Mouse (Mus musculus): ENCODE measurements at regions not wholly inside any gene's neighbourhood (a gene's known extent, or its start where the extent isn't known, plus 50 kb on each side); places are given as distances from the start of the nearest gene placed in this dataset.

DNA sequence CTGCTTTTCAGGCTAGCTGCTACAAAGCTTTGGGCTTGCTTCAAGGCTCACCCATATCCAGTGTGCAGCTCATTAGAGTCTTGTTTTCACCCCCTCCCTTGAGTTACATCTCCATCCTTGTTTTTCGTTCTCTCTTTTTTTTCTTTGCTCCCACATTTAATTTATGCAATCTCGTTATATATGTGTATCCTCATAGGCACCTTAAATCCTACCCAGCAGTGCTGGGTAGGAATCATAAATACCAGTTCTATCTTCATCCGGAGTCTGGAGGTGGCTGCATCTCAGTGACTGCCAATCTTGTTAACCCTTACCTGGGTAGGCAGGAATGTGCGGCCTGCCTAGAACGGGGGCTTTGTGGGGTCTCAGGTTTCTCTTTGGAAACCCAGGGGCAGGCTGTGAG, 74.0 kb upstream of the Adamts2 start:
- no peaks in the 10 kb centered on the region for H3K79me2 ChIP-seq (replicated peaks; ENCODE audit: control insufficient read depth, extremely low read depth, insufficient read depth, poor library complexity, severe bottlenecking)
- H3K27me3 ChIP-seq (replicated peaks), result peaks cover 90% of the 10 kb centered on the region
- H3K36me3 ChIP-seq (replicated peaks in 1 of 2; ENCODE audit: control insufficient read depth in 1 of 2, insufficient read depth in 1 of 2, low read length in 1 of 2), result no peaks in the 10 kb centered on the region
- dilution Hi-C loops (cut with MboI; ENCODE audit: extremely low pct_ligation_motif_present, extremely low pct_unique_long_range_greater_than_20kb, low sequenced_read_pairs) (no loop called here), in situ Hi-C loops (cut with MboI; ENCODE audit: low pct_ligation_motif_present, low pct_unique_long_range_greater_than_20kb, low sequenced_read_pairs) (no loop called here)
- TF ChIP-seq JUND (conservative IDR thresholded peaks at IDR 0.05; ENCODE audit: low read depth, low read length) (no peak), CHD1 (IDR thresholded peaks at IDR 0.05; ENCODE audit: low read depth, low read length) (no peak), ETS1 (conservative IDR thresholded peaks at IDR 0.05; ENCODE audit: low read depth, low read length) (no peak), SIN3A (IDR thresholded peaks at IDR 0.05; ENCODE audit: low read length) (no peak), NRF1 (IDR thresholded peaks at IDR 0.05; ENCODE audit: low read depth, low read length) (no peak), TBP (conservative IDR thresholded peaks at IDR 0.05; ENCODE audit: low read depth, low read length) (no peak), BHLHE40 (IDR thresholded peaks at IDR 0.05; ENCODE audit: low read depth, low read length) (no peak), MXI1 (IDR thresholded peaks at IDR 0.05; ENCODE audit: low read depth, low read length) (no peak)
- no peaks in the 10 kb centered on the region for H3K4me1 ChIP-seq (ENCODE audit: control insufficient read depth in 1 of 2, insufficient read depth in 2 of 2)
- H3K9ac ChIP-seq (ENCODE audit: insufficient read depth, low read depth), result no peak overlapping the region
- no peak overlapping the region for H3K4me3 ChIP-seq (replicated peaks in 1 of 3; ENCODE audit: low read depth in 2 of 3, low read length in 2 of 3, poor library complexity in 1 of 3)
- no peak overlapping the region for H3K27ac ChIP-seq (ENCODE audit: insufficient read depth, low read depth)
- no peaks in the 10 kb centered on the region for H3K9me3 ChIP-seq (replicated peaks; ENCODE audit: low read length)
- H3K4me2 ChIP-seq (ENCODE audit: insufficient read depth, low read depth, poor library complexity, severe bottlenecking), result no peak overlapping the region
- no peak for DNase-seq (ENCODE audit: extremely low read depth)

DNA sequence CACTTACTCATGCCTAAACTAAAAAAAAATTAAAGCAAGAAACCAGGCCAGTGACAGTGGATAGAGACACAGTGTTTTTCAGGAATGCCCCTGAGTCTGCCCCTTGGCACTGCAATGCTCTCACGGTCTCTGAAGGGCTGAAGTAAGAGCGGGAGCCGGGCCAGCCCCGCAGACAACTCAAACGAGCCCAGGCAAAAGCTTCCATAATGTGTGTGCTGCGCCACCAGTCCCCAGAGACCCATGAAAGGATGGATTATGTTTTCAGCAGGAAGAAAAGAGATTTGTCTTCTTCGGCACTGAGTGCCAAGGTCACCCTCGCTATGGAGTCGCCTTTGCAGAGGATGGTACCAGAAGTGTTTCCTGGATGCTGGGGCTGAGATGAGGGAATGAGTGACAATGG, 81.7 kb upstream of the Adamts2 start:
- dilution Hi-C loops (cut with MboI; ENCODE audit: extremely low pct_ligation_motif_present, extremely low pct_unique_long_range_greater_than_20kb, low sequenced_read_pairs) (no loop called here), in situ Hi-C loops (cut with MboI; ENCODE audit: low pct_ligation_motif_present, low pct_unique_long_range_greater_than_20kb, low sequenced_read_pairs) (no loop called here)

DNA sequence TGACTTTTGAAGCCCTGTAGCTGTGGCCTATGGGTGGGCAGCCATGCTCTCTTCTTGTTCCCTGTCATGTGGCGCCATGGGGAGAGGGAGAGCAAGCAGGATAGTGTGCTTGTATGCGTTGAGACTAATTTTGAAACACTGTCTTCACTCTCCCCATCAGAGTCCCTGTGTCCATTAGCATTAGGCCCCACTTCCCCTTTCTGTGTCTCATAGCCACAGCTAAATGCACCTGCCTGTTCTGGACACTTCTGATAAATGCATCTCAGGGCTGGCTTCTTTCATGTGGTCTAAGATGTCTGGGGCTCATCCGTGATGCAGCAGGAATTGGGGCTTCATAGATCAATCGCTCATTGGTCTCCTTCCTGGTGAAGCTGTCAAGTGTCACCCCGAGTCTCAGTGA, 77.0 kb upstream of the Rufy1 start:
- TF ChIP-seq IRF4 (IDR thresholded peaks at IDR 0.05; ENCODE audit: low read depth, low read length) (peak; percentile 56; the same call in 1 of the 2 replicates), EP300 (IDR thresholded peaks at IDR 0.05; ENCODE audit: low read length) (peak; percentile 49; the same call in 1 of the 2 replicates), NELFE (IDR thresholded peaks at IDR 0.05; ENCODE audit: low read depth, low read length) (no peak)
- peaks cover 5 to 8% of the 10 kb centered on the region in 2 experiments; a peak in 3 of 4 replicates for H3K4me1 ChIP-seq (ENCODE audit: control insufficient read depth in 1 of 2, insufficient read depth in 2 of 2)
- no peaks in the 10 kb centered on the region for H3K36me3 ChIP-seq (replicated peaks in 1 of 2; ENCODE audit: control insufficient read depth in 1 of 2, insufficient read depth in 1 of 2, low read length in 1 of 2)
- dilution Hi-C loops (cut with MboI; ENCODE audit: extremely low pct_ligation_motif_present, extremely low pct_unique_long_range_greater_than_20kb, low sequenced_read_pairs), result no loop called here
- H3K4me2 ChIP-seq (ENCODE audit: insufficient read depth, low read depth, poor library complexity, severe bottlenecking), result no peak overlapping the region
- H3K9me3 ChIP-seq (replicated peaks; ENCODE audit: low read length), result peaks cover 6% of the 10 kb centered on the region
- peaks cover 78% of the 10 kb centered on the region for H3K27me3 ChIP-seq (replicated peaks)
- no peaks in the 10 kb centered on the region for H3K79me2 ChIP-seq (replicated peaks; ENCODE audit: control insufficient read depth, extremely low read depth, insufficient read depth, poor library complexity, severe bottlenecking)
- H3K4me3 ChIP-seq (replicated peaks in 1 of 3; ENCODE audit: low read depth in 2 of 3, low read length in 2 of 3, poor library complexity in 1 of 3), result no peak overlapping the region
- in situ Hi-C loops (cut with MboI; ENCODE audit: low pct_ligation_motif_present, low pct_unique_long_range_greater_than_20kb, low sequenced_read_pairs), result no loop called here
- no peak overlapping the region for H3K9ac ChIP-seq (ENCODE audit: insufficient read depth, low read depth)
- peak; percentile 35 for DNase-seq (ENCODE audit: extremely low read depth)
- no peak overlapping the region for H3K27ac ChIP-seq (ENCODE audit: insufficient read depth, low read depth)

More for the DNA sequence above, 81.7 kb upstream of the Adamts2 start:
- no peaks in the 10 kb centered on the region for H3K79me2 ChIP-seq (replicated peaks; ENCODE audit: control insufficient read depth, extremely low read depth, insufficient read depth, poor library complexity, severe bottlenecking)
- H3K4me2 ChIP-seq (ENCODE audit: insufficient read depth, low read depth, poor library complexity, severe bottlenecking), result no peak overlapping the region
- H3K4me3 ChIP-seq (replicated peaks in 1 of 3; ENCODE audit: low read depth in 2 of 3, low read length in 2 of 3, poor library complexity in 1 of 3), result no peak overlapping the region
- H3K27me3 ChIP-seq (replicated peaks), result peaks cover 75% of the 10 kb centered on the region
- H3K9ac ChIP-seq (ENCODE audit: insufficient read depth, low read depth), result no peak overlapping the region
- peaks cover 15% of the 10 kb centered on the region for H3K9me3 ChIP-seq (replicated peaks; ENCODE audit: low read length)
- TF ChIP-seq ZNF384 (IDR thresholded peaks at IDR 0.05; ENCODE audit: low read depth, low read length), result no peak
- no peak for TF ChIP-seq BHLHE40 (IDR thresholded peaks at IDR 0.05; ENCODE audit: low read depth, low read length)
- TF ChIP-seq CHD1 (IDR thresholded peaks at IDR 0.05; ENCODE audit: low read depth, low read length), result no peak
- no peak for TF ChIP-seq ZC3H11A (IDR thresholded peaks at IDR 0.05; ENCODE audit: low read depth, low read length)
- TF ChIP-seq NRF1 (IDR thresholded peaks at IDR 0.05; ENCODE audit: low read depth, low read length), result no peak
- TF ChIP-seq TBP (conservative IDR thresholded peaks at IDR 0.05; ENCODE audit: low read depth, low read length), result no peak
- no peak for TF ChIP-seq MAFK (IDR thresholded peaks at IDR 0.05; ENCODE audit: insufficient replicate concordance, low read length)
- no peak for TF ChIP-seq E2F4 (IDR thresholded peaks at IDR 0.05; ENCODE audit: insufficient replicate concordance, low read depth, low read length)
- TF ChIP-seq JUN (IDR thresholded peaks at IDR 0.05; ENCODE audit: insufficient read depth, low read depth, low read length), result no peak
- TF ChIP-seq MAX (IDR thresholded peaks at IDR 0.05; ENCODE audit: low read length), result no peak
- TF ChIP-seq ETS1 (conservative IDR thresholded peaks at IDR 0.05; ENCODE audit: low read depth, low read length), result no peak
- no peak for TF ChIP-seq ELF1 (IDR thresholded peaks at IDR 0.05; ENCODE audit: low read depth, low read length)
- TF ChIP-seq CTCF (conservative IDR thresholded peaks at IDR 0.05 in 1 of 2, IDR thresholded peaks at IDR 0.05 in 1 of 2; ENCODE audit: low read depth in 2 of 2, low read length in 2 of 2), result no peak
- no peak for TF ChIP-seq UBTF (IDR thresholded peaks at IDR 0.05; ENCODE audit: low read depth, low read length)
- H3K4me1 ChIP-seq (ENCODE audit: control insufficient read depth in 1 of 2, insufficient read depth in 2 of 2), result no peaks in the 10 kb centered on the region
- H3K27ac ChIP-seq (ENCODE audit: insufficient read depth, low read depth), result no peak overlapping the region
- DNase-seq (ENCODE audit: extremely low read depth), result no peak
- no peaks in the 10 kb centered on the region for H3K36me3 ChIP-seq (replicated peaks in 1 of 2; ENCODE audit: control insufficient read depth in 1 of 2, insufficient read depth in 1 of 2, low read length in 1 of 2)

Data from CH12.LX (cell line).